Mouse (Mus musculus) testis, adult 2 months (tissue): ENCODE results near the gene Sipa1l1.

Experiments
- CTCF ChIP-seq: fragments of 200-500 bp; IDR thresholded peaks from 2 replicates; pipeline ENCODE4 v1.5.1; 2012; ENCODE audit warnings: low read depth, mild to moderate bottlenecking, inconsistent platforms, low read length, moderate library complexity; ENCODE audit not compliant: control insufficient read depth, insufficient read depth, insufficient replicate concordance
- POLR2A ChIP-seq: fragments of 200-500 bp; IDR thresholded peaks from 2 replicates; pipeline ENCODE4 v1.6.1; 2012; ENCODE audit warnings: low read depth, mild to moderate bottlenecking, inconsistent platforms, low read length, moderate library complexity; ENCODE audit not compliant: control insufficient read depth

DNA sequence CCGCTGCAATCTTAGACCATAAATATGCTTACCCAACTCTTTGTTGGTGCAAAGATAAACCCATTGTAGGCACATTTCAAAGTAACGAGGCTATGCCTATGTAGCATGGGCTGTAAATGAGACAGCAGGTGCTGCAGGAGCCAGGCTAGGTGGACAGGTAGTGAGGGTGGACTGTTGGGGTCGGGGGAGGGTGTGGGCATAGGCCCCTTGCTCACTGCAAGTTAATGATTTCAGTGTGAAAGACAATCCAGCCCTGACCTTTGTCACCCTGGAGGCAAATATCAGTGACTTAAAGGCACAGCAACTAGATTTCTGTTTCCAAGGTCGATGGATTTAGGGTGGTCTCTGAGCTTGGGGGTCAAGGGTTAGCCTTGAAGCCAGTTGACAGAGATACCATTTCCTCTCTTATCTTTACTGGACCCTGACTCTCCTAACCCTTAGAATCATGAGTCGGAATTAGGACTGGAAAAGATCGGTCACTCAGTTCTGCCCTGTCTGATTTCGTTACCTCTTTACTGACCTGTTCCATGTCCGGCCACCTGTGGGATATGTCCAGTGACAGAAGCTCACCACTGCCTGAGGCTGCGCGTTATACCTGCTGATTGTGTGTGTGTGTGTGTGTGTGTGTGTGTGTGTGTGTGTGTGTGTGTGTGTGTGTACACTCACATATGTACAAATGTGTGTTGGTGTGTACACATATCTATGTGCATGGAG, 286.7 kb downstream of the Sipa1l1 start:
- no peak for TF ChIP-seq POLR2A
- no peak for TF ChIP-seq CTCF
